Mouse (Mus musculus) adrenal gland (tissue): Measurements from ENCODE around the gene Klhl3.
"Not testable (repeated sequence)": the region's sequence is repeated elsewhere in the genome, so short reads cannot be mapped to it uniquely, and the experiment has no call there.

Experiments
- intact Hi-C: fragments of 180-260 bp; cut with DNase I; formaldehyde crosslinking; loops from one replicate; pipeline ENCODE4 v1.15.1; 2025
- long read RNA-seq, 2 experiments: library from polyadenylated mRNA; unstranded; transcript quantifications; one replicate each; pipeline ENCODE4 v2.0.0; 2020; ENCODE audit warnings: borderline replicate concordance in 1 of 2; ENCODE audit not compliant: insufficient replicate concordance in 1 of 2

Gene Klhl3
- long read RNA-seq, experiment 1, partial matches to known transcripts = 0 of 3 reads
- long read RNA-seq, experiment 1, other reads (novel, unspliced or antisense) = 3 of 3 reads
- long read RNA-seq, experiment 2 = 0 reads

GRCm38 (mm10) chr13:58113061-58113900 is at the start of gene Klhl3:
Gene Klhl3 (minus strand): TSS chr13:58113592.
- intact Hi-C loops = loop anchor here (5.0 kb wide), 2 partner anchors 46 to 81 kb away; no protein-coding TSS in a partner anchor

GRCm38 (mm10) chr13:58160761-58161160 is 47.4 kb upstream of the Klhl3 start:
- intact Hi-C loops = no loop called here

GRCm38 (mm10) chr13:58158099-58158912 is 44.9 kb upstream of the Klhl3 start:
- intact Hi-C loops = loop anchor here (10.0 kb wide), 3 partner anchors 76 to 386 kb away; partner anchors contain the start of gene 2210016F16Rik

GRCm38 (mm10) chr13:58157447-58158098 is 44.2 kb upstream of the Klhl3 start, which contains the start of gene Idnk:
Gene Idnk (plus strand): TSS chr13:58157649.
- intact Hi-C loops = loop anchor here (10.0 kb wide), 3 partner anchors 77 to 387 kb away; partner anchors contain the start of gene 2210016F16Rik

- intact Hi-C loops = loop anchor here (10.0 kb wide), 3 partner anchors 78 to 388 kb away; partner anchors contain the start of gene 2210016F16Rik
These were observed 43.6 kb upstream of the Klhl3 start for GRCm38 (mm10) chr13:58157036-58157435.

- intact Hi-C loops = loop anchor here (10.0 kb wide), 3 partner anchors 79 to 389 kb away; partner anchors contain the start of gene 2210016F16Rik
These were observed 42.6 kb upstream of the Klhl3 start for GRCm38 (mm10) chr13:58156031-58156430.

- intact Hi-C loops = loop anchor here (10.0 kb wide), 3 partner anchors 84 to 394 kb away; partner anchors contain the start of gene 2210016F16Rik
These were observed 37.0 kb upstream of the Klhl3 start for GRCm38 (mm10) chr13:58150442-58150841.

GRCm38 (mm10) chr13:58149629-58150028 is 36.2 kb upstream of the Klhl3 start:
- intact Hi-C loops = loop anchor here (10.0 kb wide), 3 partner anchors 85 to 395 kb away; partner anchors contain the start of gene 2210016F16Rik

GRCm38 (mm10) chr13:58149033-58149558 is 35.7 kb upstream of the Klhl3 start:
- intact Hi-C loops = no loop called here

- intact Hi-C loops = no loop called here
These were observed 35.0 kb upstream of the Klhl3 start for GRCm38 (mm10) chr13:58148256-58148831.

GRCm38 (mm10) chr13:58147760-58148159 is 34.4 kb upstream of the Klhl3 start:
- intact Hi-C loops = no loop called here

GRCm38 (mm10) chr13:58146603-58147002 is 33.2 kb upstream of the Klhl3 start:
- intact Hi-C loops = not testable (repeated sequence)

- intact Hi-C loops = no loop called here
These were observed 18.3 kb upstream of the Klhl3 start for GRCm38 (mm10) chr13:58131692-58132091.

- intact Hi-C loops = no loop called here
These were observed 16.4 kb upstream of the Klhl3 start for GRCm38 (mm10) chr13:58129687-58130246.

- intact Hi-C loops = no loop called here
These were observed 15.6 kb upstream of the Klhl3 start for GRCm38 (mm10) chr13:58128768-58129671.

- intact Hi-C loops = no loop called here
These were observed 15.0 kb upstream of the Klhl3 start, which contains the start of gene Hnrnpa0 for GRCm38 (mm10) chr13:58128396-58128767. Gene Hnrnpa0 (minus strand): TSS chr13:58128556.

- intact Hi-C loops = no loop called here
These were observed 14.5 kb upstream of the Klhl3 start for GRCm38 (mm10) chr13:58127766-58128361.
